Mouse (Mus musculus): Measurements from ENCODE around the gene Pde8b. TPM values are rescaled to one million over a fixed set of nuclear protein-coding genes. Genes with fewer than 3 reads are reported as not detected.

Gene Pde8b
- polyA plus RNA-seq, 1 experiment from 2014 or later, result 7.2 TPM

DNA sequence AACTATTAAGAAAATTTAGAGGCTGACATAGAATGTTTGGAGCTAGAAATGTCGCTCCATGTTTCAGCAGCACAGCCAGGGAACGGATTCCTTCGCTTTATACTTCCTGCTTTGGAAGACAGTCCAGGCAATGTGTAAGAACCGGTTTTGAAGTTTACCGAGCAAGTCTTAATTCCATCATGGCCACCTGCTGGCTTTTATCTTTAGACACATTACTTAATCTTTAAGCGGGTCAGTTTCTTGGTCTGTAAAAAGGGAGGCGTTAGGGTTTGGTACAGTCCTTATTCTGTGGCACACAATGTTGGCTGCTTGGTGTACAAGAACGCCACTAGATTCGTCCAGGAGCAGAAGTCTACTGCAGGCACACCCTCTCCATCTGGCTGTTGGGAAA, 274.3 kb downstream of the Pde8b start:
- H3K27me3 ChIP-seq, result 0 out of 2 replicates have a peak, but pooled peaks cover 2% of the 10 kb centered on the region
- H3K4me2 ChIP-seq, result peak overlapping the region; percentile 54
- 33% methylated on average over 9 of the region's 9 CpGs for WGBS
- no peak for ATAC-seq (ENCODE audit: low read depth)
- H3K27ac ChIP-seq (replicated peaks), result peak overlapping the region; percentile 97
- H3K4me3 ChIP-seq, result peak overlapping the region; percentile 69
- no peaks in the 10 kb centered on the region for H3K9me3 ChIP-seq
- H3K4me1 ChIP-seq (replicated peaks), result peaks cover 15% of the 10 kb centered on the region
- peaks cover 4% of the 10 kb centered on the region; the same call in 1 of the 2 replicates for H3K36me3 ChIP-seq
- peak overlapping the region; percentile 96; the same call in 1 of the 2 replicates for H3K9ac ChIP-seq

Other genes starting within 250 kb of the Pde8b start
- 38.2 and 44.3 TPM in 2 replicates for gene Zbed3, start 73.3 kb upstream of the Pde8b start, polyA plus RNA-seq (2015; fragmentation: Nextera tagmentation; extraction: Ambion mirVana)
- gene Aggf1, start 125.0 kb upstream of the Pde8b start, polyA plus RNA-seq (2015; fragmentation: Nextera tagmentation; extraction: Ambion mirVana), result 37.1 and 39.2 TPM in 2 replicates
- gene Crhbp, start 194.6 kb upstream of the Pde8b start, polyA plus RNA-seq (2015; fragmentation: Nextera tagmentation; extraction: Ambion mirVana), result 3.8 and 4.7 TPM in 2 replicates
- gene S100z, start 228.4 kb upstream of the Pde8b start, polyA plus RNA-seq (2015; fragmentation: Nextera tagmentation; extraction: Ambion mirVana), result not detected in 2 replicates

All from neural tube, embryonic 13.5 days (tissue).